Mouse (Mus musculus): ENCODE results near the gene Skil. TPM values are rescaled to one million over a fixed set of nuclear protein-coding genes. Genes with fewer than 3 reads are reported as not detected.

Skil gene
- polyA plus RNA-seq, 2 experiments, result 13.7 to 20.6 TPM

DNA sequence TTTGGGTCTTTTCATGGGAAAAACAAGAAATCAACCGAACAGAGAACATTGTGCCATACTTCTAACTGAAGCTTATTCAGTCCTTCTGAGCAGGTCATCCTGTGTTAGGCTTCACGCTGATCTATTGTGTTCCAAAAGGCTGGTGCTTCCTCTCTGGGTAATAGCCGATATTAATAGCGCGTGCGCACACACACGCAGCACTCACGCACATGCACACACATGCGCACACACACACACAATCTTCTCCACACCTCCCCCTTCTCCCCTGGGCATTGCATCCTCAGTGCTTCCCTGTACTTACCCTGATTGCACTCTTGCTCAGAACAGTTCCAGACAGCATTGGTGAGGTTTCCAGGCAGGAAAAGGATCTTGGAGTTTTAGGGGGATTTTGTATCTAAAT, 41.7 kb upstream of the Skil start:
- Histone ChIP-seq H3K27ac (replicated peaks; ENCODE audit: low read depth, low read length) (no peak overlapping the region), H3K4me2 (replicated peaks; ENCODE audit: low read depth, low read length, severe bottlenecking) (no peak overlapping the region), H3K4me3 (replicated peaks; ENCODE audit: low read length) (no peak overlapping the region), H3K9ac (ENCODE audit: low read depth, low read length, severe bottlenecking) (no peak overlapping the region), H3K9me3 (ENCODE audit: control insufficient read depth, low read length) (no peaks in the 10 kb centered on the region), H3K4me1 (ENCODE audit: control insufficient read depth, insufficient read depth, low read length) (no peaks in the 10 kb centered on the region), H3K36me3 (ENCODE audit: control insufficient read depth, insufficient read depth, low read length) (peaks cover 28% of the 10 kb centered on the region), H3K27me3 (ENCODE audit: control insufficient read depth, insufficient read depth, low read length) (no peaks in the 10 kb centered on the region)
- no peak for TF ChIP-seq POLR2A (IDR thresholded peaks at IDR 0.05; ENCODE audit: borderline replicate concordance, extremely low read depth, insufficient read depth, insufficient read length)
- no peak for DNase-seq (ENCODE audit: low spot score)
- no peak for ATAC-seq (ENCODE audit: low FRiP score, low read depth)
- WGBS, result 89% methylated on average over 9 of the region's 9 CpGs

DNA sequence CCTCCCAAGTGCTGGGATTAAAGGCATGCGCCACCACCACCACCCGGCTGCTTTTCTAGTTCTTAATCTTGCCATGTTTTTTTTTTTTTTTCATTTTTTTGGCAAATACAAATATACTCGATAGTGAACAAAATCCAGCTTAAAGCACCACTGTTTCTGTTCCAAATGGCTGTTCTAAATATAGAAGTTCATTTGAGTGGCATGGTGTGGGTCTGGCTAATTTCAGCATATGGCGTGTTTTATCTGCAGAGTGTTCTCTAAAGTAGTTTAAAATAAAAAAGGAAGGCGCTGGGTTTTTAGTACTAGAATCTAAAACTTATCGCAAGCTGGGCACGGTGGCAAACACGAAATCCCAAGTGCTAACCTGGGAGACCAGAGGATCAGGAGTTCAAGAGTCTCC, 40.0 kb upstream of the Skil start:
- 94% methylated on average over 8 of the region's 8 CpGs for WGBS
- no peak for TF ChIP-seq POLR2A (IDR thresholded peaks at IDR 0.05; ENCODE audit: borderline replicate concordance, extremely low read depth, insufficient read depth, insufficient read length)
- ATAC-seq (ENCODE audit: low FRiP score, low read depth), result no peak

DNA sequence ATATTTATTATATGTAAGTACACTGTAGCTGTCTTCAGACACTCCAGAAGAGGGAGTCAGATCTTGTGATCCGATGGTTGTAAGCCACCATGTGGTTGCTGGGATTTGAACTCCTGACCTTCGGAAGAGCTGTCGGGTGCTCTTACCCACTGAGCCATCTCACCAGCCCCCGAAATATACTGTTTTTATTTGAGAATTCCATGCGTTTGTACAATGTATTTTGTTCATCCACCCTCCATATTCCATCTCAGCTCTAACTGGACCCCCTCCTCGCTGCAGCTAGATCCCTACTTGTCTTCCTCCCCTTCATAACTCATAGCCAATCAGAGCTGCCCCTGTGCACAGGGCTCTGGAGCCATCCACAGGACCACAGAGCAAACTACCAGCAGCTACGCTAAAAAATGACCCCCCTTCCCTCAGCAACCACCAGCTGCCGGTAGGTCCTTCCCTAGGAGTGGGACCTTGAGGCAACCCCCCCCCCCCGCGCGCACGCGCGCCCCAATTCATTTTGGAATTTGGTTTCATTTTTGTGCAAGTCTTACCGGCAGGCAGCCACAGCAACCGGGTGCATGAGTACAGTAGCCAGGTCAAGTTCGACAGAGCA, 38.7 kb upstream of the Skil start:
- peak overlapping the region; percentile 44 for H3K4me3 ChIP-seq (replicated peaks; ENCODE audit: low read length)
- H3K9ac ChIP-seq (ENCODE audit: low read depth, low read length, severe bottlenecking), result peak overlapping the region; percentile 55; the same call in 1 of the 2 replicates
- TF ChIP-seq POLR2A (IDR thresholded peaks at IDR 0.05; ENCODE audit: borderline replicate concordance, extremely low read depth, insufficient read depth, insufficient read length), result no peak
- H3K4me1 ChIP-seq (ENCODE audit: control insufficient read depth, insufficient read depth, low read length), result no peaks in the 10 kb centered on the region
- DNase-seq (ENCODE audit: low spot score), result peak; percentile 69
- no peaks in the 10 kb centered on the region for H3K27me3 ChIP-seq (ENCODE audit: control insufficient read depth, insufficient read depth, low read length)
- ATAC-seq (ENCODE audit: low FRiP score, low read depth), result peak; percentile 67
- H3K36me3 ChIP-seq (ENCODE audit: control insufficient read depth, insufficient read depth, low read length), result 0 out of 2 replicates have a peak, but pooled peaks cover under 1% of the 10 kb centered on the region
- H3K9me3 ChIP-seq (ENCODE audit: control insufficient read depth, low read length), result no peaks in the 10 kb centered on the region
- 24% methylated on average over 17 of the region's 17 CpGs for WGBS
- peak overlapping the region; percentile 55 for H3K4me2 ChIP-seq (replicated peaks; ENCODE audit: low read depth, low read length, severe bottlenecking)
- H3K27ac ChIP-seq (replicated peaks; ENCODE audit: low read depth, low read length), result peak overlapping the region; percentile 43; the same call in 1 of the 2 replicates

More for the DNA sequence above, 40.0 kb upstream of the Skil start:
- H3K27me3 ChIP-seq (ENCODE audit: control insufficient read depth, insufficient read depth, low read length), result no peaks in the 10 kb centered on the region
- H3K9me3 ChIP-seq (ENCODE audit: control insufficient read depth, low read length), result no peaks in the 10 kb centered on the region
- H3K4me3 ChIP-seq (replicated peaks; ENCODE audit: low read length), result no peak overlapping the region
- peaks cover 11% of the 10 kb centered on the region for H3K36me3 ChIP-seq (ENCODE audit: control insufficient read depth, insufficient read depth, low read length)
- no peak overlapping the region for H3K4me2 ChIP-seq (replicated peaks; ENCODE audit: low read depth, low read length, severe bottlenecking)
- no peak overlapping the region for H3K27ac ChIP-seq (replicated peaks; ENCODE audit: low read depth, low read length)
- DNase-seq (ENCODE audit: low spot score), result no peak
- H3K4me1 ChIP-seq (ENCODE audit: control insufficient read depth, insufficient read depth, low read length), result no peaks in the 10 kb centered on the region
- no peak overlapping the region for H3K9ac ChIP-seq (ENCODE audit: low read depth, low read length, severe bottlenecking)

DNA sequence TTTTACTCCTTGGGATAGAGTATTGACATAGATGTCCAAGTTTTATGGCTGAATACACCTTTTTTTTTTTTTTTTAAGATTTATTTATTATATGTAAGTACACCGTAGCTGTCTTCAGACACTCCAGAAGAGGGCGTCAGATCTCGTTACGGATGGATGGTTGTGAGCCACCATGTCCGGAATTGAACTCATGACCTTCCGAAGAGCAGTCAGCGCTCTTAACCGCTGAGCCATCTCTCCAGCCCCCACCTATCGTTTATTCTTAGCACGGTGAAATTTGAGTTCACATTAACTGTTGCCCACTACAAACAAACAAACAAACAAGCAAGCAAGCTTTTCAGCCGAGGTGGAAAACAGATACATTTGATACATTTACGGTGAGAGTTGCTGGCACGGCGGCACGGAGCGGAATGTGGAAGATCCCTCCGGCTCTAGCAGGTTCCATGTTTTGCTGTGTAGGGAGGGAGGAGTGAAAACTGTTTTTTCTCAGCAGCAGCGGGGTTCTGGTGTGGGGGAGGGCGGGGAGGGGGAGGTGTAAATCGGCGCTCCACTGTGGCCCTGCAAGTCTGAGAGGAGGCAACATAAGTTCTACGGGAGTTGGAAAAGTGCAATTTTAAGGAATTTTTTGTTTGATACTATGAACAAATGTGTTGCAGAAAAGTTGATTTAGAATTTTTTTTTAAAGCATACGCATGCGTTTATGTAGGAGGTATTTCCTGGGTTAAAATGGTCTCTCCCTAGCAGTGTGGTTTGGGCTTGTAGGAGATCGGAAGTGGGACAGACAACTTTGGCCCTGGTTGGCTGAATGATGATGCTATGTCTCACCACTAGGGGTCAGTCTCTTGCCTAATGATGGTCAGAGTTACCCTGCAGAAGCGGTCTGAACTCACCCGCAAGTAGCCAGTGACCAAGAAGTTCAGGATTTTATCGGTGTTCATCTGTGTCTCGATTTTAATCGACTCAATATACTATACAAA, 37.9 kb upstream of the Skil start:
- Histone ChIP-seq H3K36me3 (ENCODE audit: control insufficient read depth, insufficient read depth, low read length) (no peaks in the 10 kb centered on the region), H3K27me3 (ENCODE audit: control insufficient read depth, insufficient read depth, low read length) (no peaks in the 10 kb centered on the region), H3K4me1 (ENCODE audit: control insufficient read depth, insufficient read depth, low read length) (no peaks in the 10 kb centered on the region), H3K9ac (ENCODE audit: low read depth, low read length, severe bottlenecking) (peak overlapping the region; percentile 55), H3K4me2 (replicated peaks; ENCODE audit: low read depth, low read length, severe bottlenecking) (peak overlapping the region; percentile 55), H3K27ac (replicated peaks; ENCODE audit: low read depth, low read length) (peak overlapping the region; percentile 77), H3K4me3 (replicated peaks; ENCODE audit: low read length) (peak overlapping the region; percentile 44), H3K9me3 (ENCODE audit: control insufficient read depth, low read length) (no peaks in the 10 kb centered on the region)
- 3% methylated on average over 30 of the region's 30 CpGs for WGBS
- ATAC-seq (ENCODE audit: low FRiP score, low read depth) (peak; percentile 88), DNase-seq (ENCODE audit: low spot score) (peak; percentile 94)
- peak; percentile 25; the same call in 1 of the 2 replicates for TF ChIP-seq POLR2A (IDR thresholded peaks at IDR 0.05; ENCODE audit: borderline replicate concordance, extremely low read depth, insufficient read depth, insufficient read length)

DNA sequence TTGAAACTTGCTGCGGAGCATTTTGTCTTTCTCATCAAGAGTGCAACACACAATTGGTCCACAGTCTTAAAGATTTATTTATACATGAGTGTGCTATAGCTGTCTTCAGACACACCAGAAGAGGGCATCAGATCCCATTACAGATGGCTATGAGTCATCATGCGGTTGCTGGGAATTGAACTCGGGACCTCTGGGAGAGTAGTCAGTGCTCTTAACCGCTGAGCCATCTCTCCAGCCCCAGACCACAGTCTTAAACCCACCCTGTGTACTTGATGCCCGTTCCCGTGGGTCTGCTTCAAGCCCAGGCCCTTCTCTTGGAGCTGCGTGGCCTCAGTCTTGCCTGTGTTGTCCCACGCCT, 34.1 kb upstream of the Skil start:
- Histone ChIP-seq H3K9ac (ENCODE audit: low read depth, low read length, severe bottlenecking) (no peak overlapping the region), H3K4me3 (replicated peaks; ENCODE audit: low read length) (no peak overlapping the region), H3K36me3 (ENCODE audit: control insufficient read depth, insufficient read depth, low read length) (no peaks in the 10 kb centered on the region), H3K9me3 (ENCODE audit: control insufficient read depth, low read length) (no peaks in the 10 kb centered on the region), H3K27ac (replicated peaks; ENCODE audit: low read depth, low read length) (no peak overlapping the region), H3K27me3 (ENCODE audit: control insufficient read depth, insufficient read depth, low read length) (no peaks in the 10 kb centered on the region), H3K4me1 (ENCODE audit: control insufficient read depth, insufficient read depth, low read length) (no peaks in the 10 kb centered on the region), H3K4me2 (replicated peaks; ENCODE audit: low read depth, low read length, severe bottlenecking) (no peak overlapping the region)
- no peak for TF ChIP-seq POLR2A (IDR thresholded peaks at IDR 0.05; ENCODE audit: borderline replicate concordance, extremely low read depth, insufficient read depth, insufficient read length)
- 82% methylated on average over 8 of the region's 8 CpGs for WGBS
- no peak for DNase-seq (ENCODE audit: low spot score)
- ATAC-seq (ENCODE audit: low FRiP score, low read depth), result no peak

All from limb, embryonic 14.5 days (tissue).